Mouse (Mus musculus) left cerebral cortex, adult 8-10 months (tissue): ENCODE data around the gene Slc38a8. TPM values are rescaled to one million over a fixed set of nuclear protein-coding genes. Genes with fewer than 3 reads are reported as not detected.

Experiments used
- DNase-seq, 2 experiments: peaks; one replicate each; pipeline ENCODE4 v3.0.0; 2022; ENCODE audit warnings: low spot score in 2 of 2
- total RNA-seq, 4 experiments: library from RNA; stranded (reverse); gene quantifications; 2 replicates each; pipeline ENCODE4 v1.2.4; 2022

Gene Slc38a8
- under 1 TPM; 0.46 to 0.99 (median 0.71) TPM for total RNA-seq

- no peak for DNase-seq
These were observed at the start of gene Slc38a8 for GRCm38 (mm10) chr8:119501598-119501997. Gene Slc38a8 (minus strand): TSS chr8:119501698.

GRCm38 (mm10) chr8:119548560-119549113 lies 47.1 kb upstream of the Slc38a8 start:
- DNase-seq, result no peak

GRCm38 (mm10) chr8:119547019-119547691 lies 45.7 kb upstream of the Slc38a8 start:
- DNase-seq, result no peak

- no peak for DNase-seq
These were observed 44.3 kb upstream of the Slc38a8 start for GRCm38 (mm10) chr8:119545791-119546190.

GRCm38 (mm10) chr8:119545180-119545579 lies 43.7 kb upstream of the Slc38a8 start:
- no peak for DNase-seq

GRCm38 (mm10) chr8:119544606-119545005 lies 43.1 kb upstream of the Slc38a8 start:
- no peak for DNase-seq

- DNase-seq, result peak; percentile 14 to 84
These were observed 30.5 kb upstream of the Slc38a8 start for GRCm38 (mm10) chr8:119531973-119532372.

- no peak for DNase-seq
These were observed 29.9 kb upstream of the Slc38a8 start for GRCm38 (mm10) chr8:119531397-119531796.

GRCm38 (mm10) chr8:119530937-119531336 lies 29.4 kb upstream of the Slc38a8 start:
- no peak for DNase-seq

GRCm38 (mm10) chr8:119528762-119529161 lies 27.3 kb upstream of the Slc38a8 start:
- no peak for DNase-seq

- no peak for DNase-seq
These were observed 18.6 kb upstream of the Slc38a8 start for GRCm38 (mm10) chr8:119520102-119520501.

GRCm38 (mm10) chr8:119516674-119517073 lies 15.2 kb upstream of the Slc38a8 start:
- no peak for DNase-seq

GRCm38 (mm10) chr8:119515767-119516166 lies 14.3 kb upstream of the Slc38a8 start:
- DNase-seq, result no peak

- no peak for DNase-seq
These were observed 13.4 kb upstream of the Slc38a8 start for GRCm38 (mm10) chr8:119514940-119515339.

GRCm38 (mm10) chr8:119513405-119513804 lies 11.9 kb upstream of the Slc38a8 start:
- no peak for DNase-seq

GRCm38 (mm10) chr8:119511722-119512121 lies 10.2 kb upstream of the Slc38a8 start:
- DNase-seq, result no peak

GRCm38 (mm10) chr8:119510471-119510870 lies 9.0 kb upstream of the Slc38a8 start:
- DNase-seq, result no peak

- DNase-seq, result no peak
These were observed 4.6 kb upstream of the Slc38a8 start for GRCm38 (mm10) chr8:119506106-119506505.

- DNase-seq, result no peak
These were observed 4.0 kb upstream of the Slc38a8 start for GRCm38 (mm10) chr8:119505488-119505887.

- DNase-seq, result no peak
These were observed 1.8 kb upstream of the Slc38a8 start for GRCm38 (mm10) chr8:119503191-119503767.

GRCm38 (mm10) chr8:119502111-119502510 lies 613 bp upstream of the Slc38a8 start:
- no peak for DNase-seq

- DNase-seq, result no peak
These were observed 1.7 kb downstream of the Slc38a8 start for GRCm38 (mm10) chr8:119499836-119500235.

- DNase-seq, result peak in 1 of 2 experiments; percentile 24
These were observed 4.7 kb downstream of the Slc38a8 start for GRCm38 (mm10) chr8:119496848-119497247.
